Mouse (Mus musculus): ENCODE data around the gene Srsx.
"Not testable (repeated sequence)": the region's sequence is repeated elsewhere in the genome, so short reads cannot be mapped to it uniquely, and the experiment has no call there.

The Srsx gene

GRCm38 (mm10) chrX:123222381-123222780 lies at the start of gene Srsx:
TSS of gene Srsx (minus strand) at chrX:123222481.
- not testable (repeated sequence) for DNase-seq

GRCm38 (mm10) chrX:123246807-123247206 lies 24.5 kb upstream of the Srsx start, which contains the start of gene Gm17577:
TSS of gene Gm17577 (minus strand) at chrX:123246907.
- not testable (repeated sequence) for DNase-seq
